Mouse (Mus musculus) forebrain, embryonic 12.5 days (tissue): ENCODE measurements around the gene Adk. TPM values are rescaled to one million over a fixed set of nuclear protein-coding genes. Genes with fewer than 3 reads are reported as not detected.

ENCODE experiments used
- ATAC-seq: fragments of 200-750 bp; cut with Nextera tagmentation; 2 replicates; pipeline ENCODE4 v1.8.0; 2017; ENCODE audit warnings: moderate TSS enrichment; ENCODE audit not compliant: low FRiP score
- H3K27ac ChIP-seq: fragments of 300-500 bp; sonication (generic); 2 replicates; pipeline ENCODE4 v1.5.1; 2016; ENCODE audit warnings: mild to moderate bottlenecking
- H3K27me3 ChIP-seq: fragments of 300-500 bp; sonication (generic); 2 replicates; pipeline ENCODE4 v1.6.1; 2016; ENCODE audit warnings: mild to moderate bottlenecking
- H3K36me3 ChIP-seq: fragments of 300-500 bp; sonication (generic); replicated peaks from 2 replicates; pipeline ENCODE4 v1.6.1; 2016; ENCODE audit warnings: mild to moderate bottlenecking
- H3K4me1 ChIP-seq: fragments of 300-500 bp; sonication (generic); 2 replicates; pipeline ENCODE4 v1.6.1; 2016
- H3K4me2 ChIP-seq: fragments of 300-500 bp; sonication (generic); 2 replicates; pipeline ENCODE4 v1.6.1; 2016; ENCODE audit warnings: mild to moderate bottlenecking, moderate library complexity
- H3K4me3 ChIP-seq: fragments of 300-500 bp; sonication (generic); replicated peaks from 2 replicates; pipeline ENCODE4 v1.5.1; 2016; ENCODE audit warnings: mild to moderate bottlenecking
- H3K9ac ChIP-seq: fragments of 300-500 bp; sonication (generic); 2 replicates; pipeline ENCODE4 v1.6.1; 2016; ENCODE audit warnings: mild to moderate bottlenecking
- H3K9me3 ChIP-seq: fragments of 300-500 bp; sonication (generic); 2 replicates; pipeline ENCODE4 v1.6.1; 2016
- WGBS: fragments of 180-500 bp; shearing (Covaris S2); methylation state at CpG from one replicate; pipeline ENCODE4 v1.1.7; 2016; 5-methylcytosine and 5-hydroxymethylcytosine counted together
- polyA plus RNA-seq: library from polyadenylated mRNA; unstranded; fragments of >200 nt; fragmentation: Nextera tagmentation; extraction: Ambion mirVana; gene quantifications from 2 replicates; pipeline ENCODE4 v1.2.1, GENCODE M21; 2016

The Adk gene
- polyA plus RNA-seq, 1 experiment from 2014 or later, result 117 TPM

GRCm38 (mm10) chr14:21439785-21440184 is 387.4 kb downstream of the Adk start:
- peaks cover 10% of the 10 kb centered on the region; the same call in 1 of the 2 replicates for H3K4me1 ChIP-seq
- H3K27ac ChIP-seq, result no peak overlapping the region
- no peaks in the 10 kb centered on the region for H3K36me3 ChIP-seq
- H3K4me3 ChIP-seq, result no peak overlapping the region
- H3K9me3 ChIP-seq, result no peaks in the 10 kb centered on the region
- peaks cover 3% of the 10 kb centered on the region; the same call in 1 of the 2 replicates for H3K27me3 ChIP-seq
- no peak overlapping the region for H3K4me2 ChIP-seq
- no peak overlapping the region for H3K9ac ChIP-seq
- 39% methylated on average over 4 of the region's 4 CpGs for WGBS
- no peak for ATAC-seq

- Histone ChIP-seq H3K4me1 (peaks cover 9% of the 10 kb centered on the region; the same call in 1 of the 2 replicates), H3K4me2 (no peak overlapping the region), H3K9me3 (no peaks in the 10 kb centered on the region), H3K9ac (no peak overlapping the region), H3K36me3 (no peaks in the 10 kb centered on the region), H3K4me3 (no peak overlapping the region), H3K27ac (no peak overlapping the region), H3K27me3 (peaks cover 3% of the 10 kb centered on the region; the same call in 1 of the 2 replicates)
- 93% methylated on average over 2 of the region's 2 CpGs for WGBS
- no peak for ATAC-seq
These were observed 388.2 kb downstream of the Adk start for GRCm38 (mm10) chr14:21440526-21440925.

GRCm38 (mm10) chr14:21441772-21442533 is 389.6 kb downstream of the Adk start:
- no peak for ATAC-seq
- Histone ChIP-seq H3K4me3 (no peak overlapping the region), H3K27ac (no peak overlapping the region), H3K36me3 (no peaks in the 10 kb centered on the region), H3K9ac (no peak overlapping the region), H3K4me2 (no peak overlapping the region), H3K9me3 (no peaks in the 10 kb centered on the region), H3K27me3 (peaks cover 3% of the 10 kb centered on the region; the same call in 1 of the 2 replicates), H3K4me1 (peaks cover 6% of the 10 kb centered on the region; the same call in 1 of the 2 replicates)
- WGBS, result 82% methylated on average over 10 of the region's 10 CpGs

GRCm38 (mm10) chr14:21452581-21452980 is 400.2 kb downstream of the Adk start:
- H3K27me3 ChIP-seq, result no peaks in the 10 kb centered on the region
- H3K9me3 ChIP-seq, result no peaks in the 10 kb centered on the region
- H3K9ac ChIP-seq, result no peak overlapping the region
- no peak overlapping the region for H3K4me2 ChIP-seq
- ATAC-seq, result no peak
- H3K36me3 ChIP-seq, result no peaks in the 10 kb centered on the region
- no peaks in the 10 kb centered on the region for H3K4me1 ChIP-seq
- no peak overlapping the region for H3K4me3 ChIP-seq
- no peak overlapping the region for H3K27ac ChIP-seq
- WGBS, result 82% methylated on average over 4 of the region's 4 CpGs

- H3K4me1 ChIP-seq, result no peaks in the 10 kb centered on the region
- no peak overlapping the region for H3K4me2 ChIP-seq
- no peak overlapping the region for H3K27ac ChIP-seq
- ATAC-seq, result no peak
- WGBS, result 88% methylated on average over 2 of the region's 2 CpGs
- H3K36me3 ChIP-seq, result no peaks in the 10 kb centered on the region
- H3K4me3 ChIP-seq, result no peak overlapping the region
- no peak overlapping the region for H3K9ac ChIP-seq
- H3K27me3 ChIP-seq, result no peaks in the 10 kb centered on the region
- no peaks in the 10 kb centered on the region for H3K9me3 ChIP-seq
These were observed 401.5 kb downstream of the Adk start for GRCm38 (mm10) chr14:21453896-21454295.

GRCm38 (mm10) chr14:21455654-21456350 is 403.4 kb downstream of the Adk start:
- ATAC-seq, result no peak
- Histone ChIP-seq H3K27ac (no peak overlapping the region), H3K4me3 (no peak overlapping the region), H3K4me1 (no peaks in the 10 kb centered on the region), H3K27me3 (no peaks in the 10 kb centered on the region), H3K36me3 (no peaks in the 10 kb centered on the region), H3K4me2 (no peak overlapping the region), H3K9ac (no peak overlapping the region), H3K9me3 (no peaks in the 10 kb centered on the region)
- 92% methylated on average over 7 of the region's 7 CpGs for WGBS

- no peak overlapping the region for H3K9ac ChIP-seq
- H3K27me3 ChIP-seq, result no peaks in the 10 kb centered on the region
- H3K4me1 ChIP-seq, result no peaks in the 10 kb centered on the region
- no peak overlapping the region for H3K4me3 ChIP-seq
- no peaks in the 10 kb centered on the region for H3K36me3 ChIP-seq
- H3K27ac ChIP-seq, result no peak overlapping the region
- H3K4me2 ChIP-seq, result no peak overlapping the region
- no peaks in the 10 kb centered on the region for H3K9me3 ChIP-seq
- no peak for ATAC-seq
These were observed 404.2 kb downstream of the Adk start for GRCm38 (mm10) chr14:21456526-21456925.

GRCm38 (mm10) chr14:21457876-21458275 is 405.5 kb downstream of the Adk start:
- ATAC-seq, result no peak
- 73% methylated on average over 5 of the region's 5 CpGs for WGBS

GRCm38 (mm10) chr14:21458696-21459095 is 406.3 kb downstream of the Adk start:
- H3K27me3 ChIP-seq, result no peaks in the 10 kb centered on the region
- H3K36me3 ChIP-seq, result no peaks in the 10 kb centered on the region
- H3K9ac ChIP-seq, result no peak overlapping the region
- 68% methylated on average over 7 of the region's 7 CpGs for WGBS
- H3K4me3 ChIP-seq, result no peak overlapping the region
- H3K4me2 ChIP-seq, result no peak overlapping the region
- H3K27ac ChIP-seq, result no peak overlapping the region
- no peak for ATAC-seq
- no peaks in the 10 kb centered on the region for H3K4me1 ChIP-seq
- H3K9me3 ChIP-seq, result no peaks in the 10 kb centered on the region

More at GRCm38 (mm10) chr14:21457876-21458275, 405.5 kb downstream of the Adk start:
- H3K4me1 ChIP-seq, result no peaks in the 10 kb centered on the region
- H3K4me3 ChIP-seq, result no peak overlapping the region
- no peak overlapping the region for H3K9ac ChIP-seq
- no peak overlapping the region for H3K27ac ChIP-seq
- H3K36me3 ChIP-seq, result no peaks in the 10 kb centered on the region
- no peaks in the 10 kb centered on the region for H3K27me3 ChIP-seq
- no peak overlapping the region for H3K4me2 ChIP-seq
- H3K9me3 ChIP-seq, result no peaks in the 10 kb centered on the region

GRCm38 (mm10) chr14:21459163-21459562 is 406.8 kb downstream of the Adk start:
- no peaks in the 10 kb centered on the region for H3K4me1 ChIP-seq
- 88% methylated on average over 4 of the region's 4 CpGs for WGBS
- no peaks in the 10 kb centered on the region for H3K36me3 ChIP-seq
- H3K9me3 ChIP-seq, result no peaks in the 10 kb centered on the region
- H3K4me2 ChIP-seq, result no peak overlapping the region
- H3K27ac ChIP-seq, result no peak overlapping the region
- no peak for ATAC-seq
- no peaks in the 10 kb centered on the region for H3K27me3 ChIP-seq
- H3K9ac ChIP-seq, result no peak overlapping the region
- H3K4me3 ChIP-seq, result no peak overlapping the region

GRCm38 (mm10) chr14:21462398-21462797 is 410.0 kb downstream of the Adk start:
- Histone ChIP-seq H3K27me3 (no peaks in the 10 kb centered on the region), H3K27ac (no peak overlapping the region), H3K36me3 (no peaks in the 10 kb centered on the region), H3K4me1 (no peaks in the 10 kb centered on the region), H3K4me3 (no peak overlapping the region), H3K4me2 (no peak overlapping the region), H3K9ac (no peak overlapping the region), H3K9me3 (no peaks in the 10 kb centered on the region)
- WGBS, result 91% methylated on average over 3 of the region's 3 CpGs
- ATAC-seq, result no peak

- H3K4me1 ChIP-seq, result no peaks in the 10 kb centered on the region
- no peaks in the 10 kb centered on the region for H3K9me3 ChIP-seq
- no peaks in the 10 kb centered on the region for H3K27me3 ChIP-seq
- no peaks in the 10 kb centered on the region for H3K36me3 ChIP-seq
- no peak overlapping the region for H3K9ac ChIP-seq
- ATAC-seq, result no peak
- no peak overlapping the region for H3K4me3 ChIP-seq
- no peak overlapping the region for H3K4me2 ChIP-seq
- H3K27ac ChIP-seq, result no peak overlapping the region
- 96% methylated on average over 9 of the region's 9 CpGs for WGBS
These were observed 410.8 kb downstream of the Adk start for GRCm38 (mm10) chr14:21463117-21463712.
